Mouse (Mus musculus) intestine, postnatal 0 days (tissue): ENCODE measurements around the gene Gabrb2. TPM values are rescaled to one million over a fixed set of nuclear protein-coding genes. Genes with fewer than 3 reads are reported as not detected.

Source experiments
- ATAC-seq: fragments of 200-750 bp; cut with Nextera tagmentation; 2 replicates; pipeline ENCODE4 v1.8.0; 2017; ENCODE audit warnings: mild to moderate bottlenecking, moderate TSS enrichment, moderate library complexity
- H3K27ac ChIP-seq: fragments of 300-500 bp; sonication (generic); 2 replicates; pipeline ENCODE4 v1.5.1; 2014; ENCODE audit warnings: mild to moderate bottlenecking, low read depth, low read length, moderate library complexity
- H3K27me3 ChIP-seq: fragments of 300-500 bp; sonication (generic); replicated peaks from 2 replicates; pipeline ENCODE4 v1.6.1; 2014; ENCODE audit warnings: low read length, mixed read lengths; ENCODE audit not compliant: control insufficient read depth, insufficient read depth
- H3K36me3 ChIP-seq: fragments of 300-500 bp; sonication (generic); 2 replicates; pipeline ENCODE4 v1.6.1; 2014; ENCODE audit warnings: mild to moderate bottlenecking, moderate library complexity; ENCODE audit not compliant: control insufficient read depth, insufficient read depth
- H3K4me1 ChIP-seq: fragments of 300-500 bp; sonication (generic); replicated peaks from 2 replicates; pipeline ENCODE4 v1.6.1; 2014; ENCODE audit warnings: antibody characterized with exemption, low read length, mixed read lengths; ENCODE audit not compliant: control insufficient read depth, insufficient read depth
- H3K4me2 ChIP-seq: fragments of 300-500 bp; sonication (generic); replicated peaks from 2 replicates; pipeline ENCODE4 v1.6.1; 2014; ENCODE audit warnings: low read depth, mild to moderate bottlenecking, moderate library complexity
- H3K4me3 ChIP-seq: fragments of 300-500 bp; sonication (generic); 2 replicates; pipeline ENCODE4 v1.5.1; 2014; ENCODE audit warnings: low read depth, low read length
- H3K9ac ChIP-seq: fragments of 300-500 bp; sonication (generic); 2 replicates; pipeline ENCODE4 v1.6.1; 2014; ENCODE audit warnings: mild to moderate bottlenecking, low read depth, low read length
- H3K9me3 ChIP-seq: fragments of 300-500 bp; sonication (generic); 2 replicates; pipeline ENCODE4 v1.6.1; 2016; ENCODE audit warnings: mixed run types; ENCODE audit not compliant: control insufficient read depth
- CTCF ChIP-seq: sonication (generic); IDR thresholded peaks from 2 replicates; pipeline ENCODE4 v1.5.1; 2016; ENCODE audit warnings: low read depth, mild to moderate bottlenecking, control low read depth, antibody characterized with exemption, moderate library complexity
- WGBS: fragments of 180-500 bp; shearing (Covaris S2); extraction: QIAGEN DNeasy Blood & Tissue Kit; methylation state at CpG from one replicate; pipeline ENCODE4 v1.1.7; 2014; 5-methylcytosine and 5-hydroxymethylcytosine counted together
- polyA plus RNA-seq: library from polyadenylated mRNA; unstranded; fragments of >200 nt; fragmentation: Nextera tagmentation; extraction: Ambion mirVana; gene quantifications from 2 replicates; pipeline ENCODE4 v1.2.1, GENCODE M21; 2015

The Gabrb2 gene
- polyA plus RNA-seq, 1 experiment from 2014 or later, result 0.29 TPM

- no peaks in the 10 kb centered on the region for H3K27me3 ChIP-seq
- WGBS, result 80% methylated on average over 2 of the region's 2 CpGs
- no peak overlapping the region for H3K4me2 ChIP-seq
- H3K9ac ChIP-seq, result no peak overlapping the region
- no peak for ATAC-seq
- no peaks in the 10 kb centered on the region for H3K36me3 ChIP-seq
- H3K27ac ChIP-seq, result no peak overlapping the region
- no peak overlapping the region for H3K4me3 ChIP-seq
- TF ChIP-seq CTCF, result no peak
- no peaks in the 10 kb centered on the region for H3K4me1 ChIP-seq
- no peaks in the 10 kb centered on the region for H3K9me3 ChIP-seq
These were observed 102.4 kb downstream of the Gabrb2 start for GRCm38 (mm10) chr11:42521960-42522359.

DNA sequence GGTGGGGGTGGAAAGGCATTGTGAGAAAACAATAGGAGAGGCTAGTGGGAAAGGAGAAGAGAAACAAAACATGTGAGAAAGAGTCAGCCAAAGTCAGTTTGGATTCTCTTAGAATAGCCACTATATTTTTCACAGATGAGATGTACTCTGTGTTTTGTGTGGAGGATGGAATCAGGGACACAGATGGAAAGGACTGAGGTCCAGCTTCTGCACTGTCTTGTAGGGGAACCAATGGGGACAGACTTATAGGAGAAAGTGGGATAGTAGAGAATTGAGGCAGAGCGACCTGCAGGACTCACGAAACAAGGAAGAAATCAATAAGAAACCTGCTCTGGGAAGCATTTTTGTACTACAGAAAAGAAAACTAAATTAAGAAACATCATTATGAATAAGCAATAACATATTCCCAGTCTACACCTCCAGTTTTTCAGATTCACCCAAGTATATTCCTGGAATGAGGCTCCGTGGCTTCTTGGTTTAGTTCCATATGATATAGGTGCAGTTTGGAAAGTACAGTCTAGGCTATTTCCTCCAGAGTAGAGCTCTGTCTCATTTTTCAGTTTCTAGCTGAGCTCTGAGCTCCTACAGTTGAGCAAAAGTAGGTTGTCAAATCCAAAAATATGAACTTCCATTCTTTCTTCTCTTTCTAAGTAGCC is 108.8 kb downstream of the Gabrb2 start:
- Histone ChIP-seq H3K4me3 (no peak overlapping the region), H3K27me3 (no peaks in the 10 kb centered on the region), H3K4me1 (no peaks in the 10 kb centered on the region), H3K9me3 (no peaks in the 10 kb centered on the region), H3K27ac (no peak overlapping the region), H3K36me3 (no peaks in the 10 kb centered on the region), H3K4me2 (no peak overlapping the region), H3K9ac (no peak overlapping the region)
- ATAC-seq, result no peak
- 81% methylated on average over 3 of the region's 3 CpGs for WGBS
- no peak for TF ChIP-seq CTCF

DNA sequence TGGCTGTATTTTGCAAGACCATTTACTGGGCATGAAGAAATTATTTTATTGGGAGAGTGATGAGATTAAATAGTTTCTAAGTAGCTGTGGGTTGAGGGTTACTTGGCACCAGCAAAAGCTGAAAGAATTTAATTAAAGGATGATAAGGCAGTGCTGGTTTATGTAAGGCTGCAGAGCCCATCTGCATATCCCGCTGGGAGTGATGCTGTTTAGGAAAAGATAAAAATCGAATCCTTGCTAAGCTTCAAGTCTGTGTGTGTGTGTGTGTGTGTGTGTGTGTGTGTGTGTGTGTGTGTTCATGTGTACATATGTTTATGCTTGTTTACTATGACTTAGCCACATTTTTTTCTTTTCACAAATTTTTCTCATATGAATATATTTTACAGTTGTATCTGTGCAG is 113.0 kb downstream of the Gabrb2 start:
- H3K9ac ChIP-seq, result no peak overlapping the region
- no peak overlapping the region for H3K27ac ChIP-seq
- H3K36me3 ChIP-seq, result no peaks in the 10 kb centered on the region
- TF ChIP-seq CTCF, result no peak
- no peak overlapping the region for H3K4me3 ChIP-seq
- WGBS, result 66% methylated on average over 2 of the region's 2 CpGs
- ATAC-seq, result no peak
- H3K4me1 ChIP-seq, result no peaks in the 10 kb centered on the region
- no peak overlapping the region for H3K4me2 ChIP-seq
- no peaks in the 10 kb centered on the region for H3K9me3 ChIP-seq
- H3K27me3 ChIP-seq, result no peaks in the 10 kb centered on the region

- no peaks in the 10 kb centered on the region for H3K36me3 ChIP-seq
- no peak for TF ChIP-seq CTCF
- H3K9me3 ChIP-seq, result no peaks in the 10 kb centered on the region
- H3K4me1 ChIP-seq, result no peaks in the 10 kb centered on the region
- H3K4me2 ChIP-seq, result no peak overlapping the region
- no peaks in the 10 kb centered on the region for H3K27me3 ChIP-seq
- no peak overlapping the region for H3K9ac ChIP-seq
- H3K27ac ChIP-seq, result no peak overlapping the region
- ATAC-seq, result no peak
- WGBS, result 77% methylated on average over 5 of the region's 5 CpGs
- no peak overlapping the region for H3K4me3 ChIP-seq
These were observed 115.7 kb downstream of the Gabrb2 start for GRCm38 (mm10) chr11:42535286-42535685.

DNA sequence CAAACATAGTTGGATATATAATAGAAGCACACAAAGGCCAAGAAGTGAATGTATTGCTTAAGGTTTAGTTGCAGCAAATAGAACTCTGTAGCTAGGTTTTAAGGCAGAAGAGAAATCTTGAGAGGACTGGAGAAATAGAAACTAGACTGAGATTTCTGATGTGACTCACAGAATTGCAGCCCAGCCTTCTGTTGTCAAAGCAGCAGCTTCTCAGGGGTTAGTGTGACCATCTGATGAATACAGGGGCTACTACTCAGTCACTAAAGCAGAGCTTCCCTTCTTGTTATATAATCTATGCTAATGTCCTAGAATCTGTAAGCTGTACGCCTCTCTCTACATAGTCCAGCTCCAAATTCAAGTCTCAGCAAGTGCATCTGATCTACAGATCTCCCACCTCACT is 116.3 kb downstream of the Gabrb2 start:
- WGBS, result 96% methylated on average over 1 of the region's 1 CpGs
- TF ChIP-seq CTCF, result no peak

GRCm38 (mm10) chr11:42542861-42543260 is 123.3 kb downstream of the Gabrb2 start:
- no peak overlapping the region for H3K27ac ChIP-seq
- H3K9ac ChIP-seq, result no peak overlapping the region
- no peak overlapping the region for H3K4me2 ChIP-seq
- no peak overlapping the region for H3K4me3 ChIP-seq
- no peak for TF ChIP-seq CTCF
- no peaks in the 10 kb centered on the region for H3K36me3 ChIP-seq
- H3K4me1 ChIP-seq, result no peaks in the 10 kb centered on the region
- 88% methylated on average over 2 of the region's 2 CpGs for WGBS
- H3K27me3 ChIP-seq, result no peaks in the 10 kb centered on the region
- no peak for ATAC-seq
- no peaks in the 10 kb centered on the region for H3K9me3 ChIP-seq

More for the DNA sequence above, 116.3 kb downstream of the Gabrb2 start:
- Histone ChIP-seq H3K4me1 (no peaks in the 10 kb centered on the region), H3K4me3 (no peak overlapping the region), H3K9ac (no peak overlapping the region), H3K27me3 (no peaks in the 10 kb centered on the region), H3K27ac (no peak overlapping the region), H3K36me3 (no peaks in the 10 kb centered on the region), H3K9me3 (no peaks in the 10 kb centered on the region), H3K4me2 (no peak overlapping the region)
- ATAC-seq, result no peak

GRCm38 (mm10) chr11:42566023-42566422 is 146.5 kb downstream of the Gabrb2 start:
- TF ChIP-seq CTCF, result no peak
- no peak overlapping the region for H3K4me3 ChIP-seq
- 85% methylated on average over 5 of the region's 5 CpGs for WGBS
- H3K36me3 ChIP-seq, result no peaks in the 10 kb centered on the region
- no peak for ATAC-seq
- H3K27me3 ChIP-seq, result no peaks in the 10 kb centered on the region
- H3K9me3 ChIP-seq, result no peaks in the 10 kb centered on the region
- no peak overlapping the region for H3K27ac ChIP-seq
- H3K9ac ChIP-seq, result no peak overlapping the region
- H3K4me1 ChIP-seq, result no peaks in the 10 kb centered on the region
- no peak overlapping the region for H3K4me2 ChIP-seq
